Mouse (Mus musculus): ENCODE results near the gene Apoa4.

Gene Apoa4

DNA sequence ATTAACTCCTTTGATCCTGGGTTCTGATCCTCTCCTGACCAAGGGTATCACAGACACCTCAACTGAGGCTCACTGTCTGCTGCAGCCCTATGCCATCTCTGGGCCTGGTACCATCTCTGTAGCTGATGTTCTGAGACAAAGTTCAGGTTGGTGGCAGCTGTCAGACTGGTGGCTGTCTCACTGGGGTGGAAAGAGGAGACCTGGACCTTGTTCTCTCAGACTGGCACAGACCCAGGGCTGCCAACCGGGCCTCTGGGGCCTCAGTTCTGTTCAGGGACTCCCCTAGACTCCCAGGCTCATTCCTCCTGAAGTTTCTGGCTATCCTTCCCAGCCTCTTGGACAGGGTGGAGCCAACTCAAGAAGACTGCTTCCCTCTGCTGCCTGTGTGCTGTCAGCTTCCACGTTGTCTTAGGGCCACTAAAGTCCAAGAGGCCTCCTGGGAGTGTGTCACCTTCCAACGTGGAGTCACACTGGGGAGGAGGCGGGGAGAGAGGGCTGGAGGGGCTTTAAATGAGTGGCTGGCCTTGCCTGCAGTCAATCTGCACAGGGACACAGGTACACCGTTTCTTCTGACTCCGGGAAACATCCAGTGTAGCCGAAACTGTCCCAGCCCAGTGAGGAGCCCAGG, at the start of gene Apoa4:
Apoa4 (plus strand) TSS at position 171 of the 628 bp plus-strand sequence.
- no peak for TF ChIP-seq GATA4 (IDR thresholded peaks at IDR 0.05; ENCODE audit: insufficient replicate concordance, low read length)

DNA sequence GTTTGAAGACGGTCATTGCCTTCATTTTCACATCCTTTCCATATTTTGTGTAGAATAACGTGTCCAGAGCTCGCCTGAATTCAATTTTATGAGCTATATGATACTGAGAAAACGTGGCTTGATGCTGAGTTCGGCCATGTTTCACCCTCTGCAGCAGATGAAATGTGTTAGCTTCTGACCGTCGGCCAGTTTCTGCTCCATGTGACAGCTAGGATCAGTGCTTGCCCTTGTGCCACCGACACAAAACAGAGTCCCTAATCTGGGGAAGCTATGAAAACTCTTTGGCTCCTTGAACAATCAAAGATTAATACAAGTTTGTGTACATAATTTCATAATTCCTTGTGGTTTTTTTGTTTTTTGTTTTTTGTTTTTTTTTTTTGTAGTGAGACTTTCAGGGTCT, 49.3 kb upstream of the Apoa4 start:
- no peak for TF ChIP-seq GATA4 (IDR thresholded peaks at IDR 0.05; ENCODE audit: insufficient replicate concordance, low read length)

DNA sequence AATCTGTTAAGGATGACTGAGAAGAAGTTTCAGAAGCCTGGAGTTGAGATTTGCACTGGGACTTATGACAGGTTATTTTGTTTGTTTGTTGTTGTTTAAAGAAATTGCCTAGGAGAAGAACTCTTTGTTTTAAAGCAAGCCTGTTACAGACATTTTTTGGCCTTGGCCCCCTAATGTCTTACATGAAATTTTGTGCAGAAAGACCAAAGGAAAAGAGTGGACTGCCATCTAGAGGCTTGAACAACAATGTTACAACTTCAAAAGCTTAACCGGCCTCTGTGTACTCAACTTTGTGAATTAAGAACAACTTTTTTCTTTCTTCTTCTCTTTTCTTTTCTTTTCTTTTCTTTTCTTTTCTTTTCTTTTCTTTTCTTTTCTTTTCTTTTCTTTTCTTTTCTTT, 48.9 kb upstream of the Apoa4 start:
- no peak for TF ChIP-seq GATA4 (IDR thresholded peaks at IDR 0.05; ENCODE audit: insufficient replicate concordance, low read length)

DNA sequence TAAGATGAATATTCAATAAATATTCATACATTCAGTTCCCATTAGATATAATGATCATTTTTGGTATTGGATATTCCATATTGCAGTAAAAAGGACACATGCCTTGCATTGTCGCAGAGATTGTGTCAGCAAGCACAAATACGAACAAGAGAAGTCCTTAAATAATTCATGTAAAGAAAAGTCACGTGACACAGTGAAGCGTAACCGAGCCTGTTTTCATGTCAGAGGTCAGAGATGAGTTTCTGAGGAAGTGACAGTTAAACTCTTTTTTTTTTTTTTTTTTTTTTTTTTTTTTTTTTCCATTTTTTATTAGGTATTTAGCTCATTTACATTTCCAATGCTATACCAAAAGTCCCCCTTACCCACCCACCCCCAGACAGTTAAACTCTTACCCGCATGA, 47.9 kb upstream of the Apoa4 start:
- TF ChIP-seq GATA4 (IDR thresholded peaks at IDR 0.05; ENCODE audit: insufficient replicate concordance, low read length), result no peak

DNA sequence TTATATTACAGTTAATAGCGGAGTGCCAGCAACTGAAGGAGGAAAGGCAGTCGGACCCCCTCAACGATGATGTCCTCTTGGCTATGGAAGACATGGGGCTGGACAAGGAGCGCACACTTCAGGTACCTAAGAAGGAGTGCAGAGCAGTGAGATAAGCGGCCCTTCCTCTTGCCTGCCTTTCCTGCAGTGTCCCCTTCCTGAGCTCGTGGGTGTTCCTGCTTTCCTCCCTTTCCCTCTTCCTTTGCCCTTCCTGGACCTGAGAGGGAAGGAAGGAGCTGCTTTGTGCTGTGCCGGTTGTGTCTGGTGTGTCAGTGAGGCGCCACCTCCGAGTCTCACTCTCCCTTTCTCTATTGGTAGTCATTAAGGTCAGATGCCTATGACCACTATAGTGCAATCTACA, 45.7 kb upstream of the Apoa4 start:
- TF ChIP-seq GATA4 (IDR thresholded peaks at IDR 0.05; ENCODE audit: insufficient replicate concordance, low read length), result peak; percentile 62; the same call in 1 of the 2 replicates

DNA sequence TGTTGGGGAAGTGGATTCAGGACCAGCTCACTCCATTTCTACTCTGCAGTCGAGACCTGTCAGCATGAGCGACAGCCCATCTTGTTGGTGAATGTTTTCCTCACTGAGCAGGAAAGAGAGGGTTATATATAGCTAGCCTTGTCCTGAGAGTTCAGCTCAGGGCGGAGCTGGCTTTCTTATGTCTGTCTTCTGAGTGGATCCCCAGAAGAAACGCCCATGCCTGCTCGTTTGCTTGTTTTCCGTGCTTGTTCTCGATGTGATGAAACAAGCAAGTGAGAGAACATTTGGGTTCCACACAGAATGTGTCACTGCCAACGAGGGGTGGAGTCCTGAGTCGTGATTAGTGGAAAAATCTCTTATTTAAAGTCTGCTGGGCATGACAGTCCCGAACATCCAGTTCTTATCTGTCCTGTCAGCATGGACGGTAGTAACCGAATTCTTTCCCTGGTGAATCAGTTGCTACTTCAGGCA, 43.8 kb upstream of the Apoa4 start:
- peak; percentile 68; the same call in 1 of the 2 replicates for TF ChIP-seq GATA4 (IDR thresholded peaks at IDR 0.05; ENCODE audit: insufficient replicate concordance, low read length)

DNA sequence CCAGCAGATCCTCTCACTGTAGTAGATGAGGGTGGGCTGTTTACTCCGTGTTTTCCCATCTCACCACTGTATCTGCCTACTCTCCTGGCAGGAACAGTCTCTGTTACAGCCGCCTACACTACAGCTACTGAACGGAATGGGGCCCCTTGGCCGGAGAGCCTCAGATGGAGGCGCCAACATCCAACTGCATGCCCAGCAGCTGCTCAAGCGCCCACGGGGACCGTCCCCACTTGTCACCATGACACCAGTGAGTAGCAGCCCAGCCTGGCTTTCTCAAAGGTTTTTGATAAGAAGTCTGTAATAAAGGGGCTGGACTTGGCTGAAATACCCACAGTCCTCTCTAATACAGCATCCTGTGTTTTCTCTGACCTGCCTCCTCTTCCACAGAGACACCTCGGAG, 42.0 kb upstream of the Apoa4 start:
- no peak for TF ChIP-seq GATA4 (IDR thresholded peaks at IDR 0.05; ENCODE audit: insufficient replicate concordance, low read length)

DNA sequence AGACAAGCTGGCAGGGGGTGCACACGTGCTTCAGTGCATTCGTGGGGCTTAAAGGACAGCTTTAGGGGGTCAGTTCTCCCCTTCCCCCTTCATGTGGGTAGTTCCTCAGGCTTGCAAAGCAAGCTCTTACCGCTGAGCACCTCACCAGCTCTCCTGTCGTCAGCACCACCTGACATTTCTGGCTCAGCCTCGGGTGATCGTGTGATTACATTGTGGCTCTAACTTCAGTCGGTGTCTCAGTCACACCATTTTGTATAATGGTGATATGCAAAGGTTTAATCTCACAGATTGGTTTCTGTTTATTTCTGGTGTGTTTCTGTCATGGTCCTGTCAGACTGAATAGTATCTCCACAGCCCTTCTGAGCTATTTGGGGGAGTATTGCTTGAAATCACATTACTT, 41.6 kb upstream of the Apoa4 start:
- TF ChIP-seq GATA4 (IDR thresholded peaks at IDR 0.05; ENCODE audit: insufficient replicate concordance, low read length), result no peak

DNA sequence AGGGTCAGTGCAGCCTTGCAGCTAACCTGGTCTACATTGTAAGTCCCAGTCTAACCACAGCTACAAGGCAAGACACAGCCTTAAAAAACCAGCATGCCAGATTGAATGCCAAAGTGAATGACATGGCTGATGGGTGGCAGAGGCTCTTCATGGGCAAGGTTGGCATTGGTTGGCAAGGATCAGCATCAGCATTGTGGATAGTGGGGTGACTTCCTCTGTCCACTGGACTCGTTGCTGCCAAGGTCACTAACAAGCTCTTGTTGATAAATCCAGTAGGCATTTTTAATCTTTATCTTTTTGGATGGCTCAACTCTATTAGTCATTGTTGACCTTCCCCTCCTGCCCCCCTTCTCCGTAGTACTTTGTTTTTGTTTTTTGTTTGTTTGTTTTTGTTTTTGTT, 40.9 kb upstream of the Apoa4 start:
- TF ChIP-seq GATA4 (IDR thresholded peaks at IDR 0.05; ENCODE audit: insufficient replicate concordance, low read length), result peak; percentile 62; the same call in 1 of the 2 replicates

DNA sequence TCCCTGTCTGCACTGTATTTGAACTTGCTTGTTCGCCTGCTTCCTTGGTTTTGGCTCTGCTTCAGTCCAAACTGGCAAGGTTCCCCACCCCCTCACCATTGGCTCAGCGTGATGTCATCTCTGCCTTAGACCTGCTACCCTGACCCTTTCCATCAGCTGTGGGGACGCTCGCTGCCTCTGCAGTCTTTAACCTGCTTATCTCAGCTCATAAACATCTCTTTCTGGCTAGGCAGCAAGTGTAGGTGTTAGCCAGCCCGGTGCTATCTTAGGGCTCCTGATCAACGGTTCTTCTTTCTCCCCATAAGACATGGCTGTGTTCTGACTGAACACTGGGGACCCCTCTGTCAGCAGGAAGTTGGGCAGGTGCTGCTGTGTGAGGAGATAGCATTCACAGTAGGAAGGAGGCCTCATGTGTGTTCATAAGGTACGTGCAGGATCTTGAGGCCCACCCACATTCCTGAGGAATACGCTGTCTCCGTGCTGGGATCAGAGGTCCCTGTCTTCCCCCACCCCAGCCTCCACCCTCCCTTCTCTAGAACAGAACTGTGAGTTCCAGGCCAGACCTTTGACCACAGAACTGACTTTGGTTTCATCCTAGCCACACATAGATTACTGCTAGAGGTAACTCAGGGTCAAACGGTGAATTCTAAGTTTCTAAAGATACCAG, 33.5 kb upstream of the Apoa4 start:
- TF ChIP-seq GATA4 (IDR thresholded peaks at IDR 0.05; ENCODE audit: insufficient replicate concordance, low read length), result no peak

DNA sequence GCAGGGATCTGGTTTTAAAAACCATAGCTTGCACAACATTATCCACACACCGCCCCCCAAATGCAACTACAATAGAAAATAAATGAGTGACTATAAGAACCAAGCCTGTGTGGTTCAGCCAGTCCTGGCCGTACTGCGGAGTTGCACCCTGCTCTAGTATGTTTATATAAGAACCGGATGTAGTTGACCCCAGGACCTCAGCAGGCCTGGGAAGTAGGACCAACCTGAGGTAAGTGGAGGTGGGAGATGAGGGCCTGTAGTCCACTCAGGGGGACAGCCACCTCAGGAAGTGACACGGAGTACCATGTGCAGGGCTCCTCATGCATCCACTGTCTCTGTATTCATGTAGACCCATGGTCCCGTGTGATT, 33.0 kb upstream of the Apoa4 start:
- TF ChIP-seq GATA4 (IDR thresholded peaks at IDR 0.05; ENCODE audit: insufficient replicate concordance, low read length), result no peak

DNA sequence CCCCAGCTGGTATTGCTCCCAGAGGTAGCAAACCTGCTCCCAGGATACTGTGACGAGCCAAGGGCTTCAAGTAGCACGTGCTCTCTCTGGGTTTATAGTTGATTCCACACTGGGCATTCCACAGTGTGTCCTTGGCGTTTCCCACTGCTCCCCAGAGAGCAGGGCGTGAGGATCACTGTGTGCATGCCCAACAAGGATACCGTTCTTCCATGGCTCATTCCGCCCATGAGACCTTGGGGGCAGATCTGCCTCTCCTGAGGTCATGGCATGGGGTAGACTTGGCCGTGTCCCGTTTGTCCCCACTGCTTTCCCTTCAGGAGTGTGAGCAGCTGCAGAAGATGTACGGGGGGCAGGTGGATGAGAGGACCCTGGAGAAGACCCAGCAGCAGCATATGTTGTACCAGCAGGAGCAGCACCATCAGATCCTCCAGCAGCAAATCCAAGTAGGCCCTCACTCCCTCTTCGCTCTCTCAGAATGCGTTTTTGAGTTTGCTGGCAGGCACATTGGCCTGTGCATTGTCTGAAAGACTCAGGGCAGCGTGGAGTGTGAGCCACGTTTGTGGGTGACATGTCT, 32.0 kb upstream of the Apoa4 start:
- TF ChIP-seq GATA4 (IDR thresholded peaks at IDR 0.05; ENCODE audit: insufficient replicate concordance, low read length), result no peak

DNA sequence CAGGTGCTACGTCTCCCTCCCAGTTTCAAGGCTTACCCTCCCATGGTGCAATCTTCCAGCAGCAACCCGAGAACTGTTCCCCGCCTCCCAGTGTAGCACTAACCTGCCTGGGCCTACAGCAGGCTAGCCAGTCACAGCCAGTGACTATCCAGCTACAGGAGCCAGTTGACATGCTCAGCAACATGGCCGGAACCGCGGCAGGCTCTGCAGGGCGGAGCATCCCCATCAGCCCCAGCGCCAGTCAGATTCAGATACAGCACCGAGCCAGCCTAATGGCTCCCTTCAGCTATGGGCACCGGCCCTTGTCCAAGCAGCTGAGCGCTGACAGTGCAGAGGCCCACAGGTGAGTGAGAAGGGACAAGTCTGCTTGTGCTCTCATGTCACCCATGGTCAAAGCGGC, 30.0 kb upstream of the Apoa4 start:
- TF ChIP-seq GATA4 (IDR thresholded peaks at IDR 0.05; ENCODE audit: insufficient replicate concordance, low read length), result no peak

DNA sequence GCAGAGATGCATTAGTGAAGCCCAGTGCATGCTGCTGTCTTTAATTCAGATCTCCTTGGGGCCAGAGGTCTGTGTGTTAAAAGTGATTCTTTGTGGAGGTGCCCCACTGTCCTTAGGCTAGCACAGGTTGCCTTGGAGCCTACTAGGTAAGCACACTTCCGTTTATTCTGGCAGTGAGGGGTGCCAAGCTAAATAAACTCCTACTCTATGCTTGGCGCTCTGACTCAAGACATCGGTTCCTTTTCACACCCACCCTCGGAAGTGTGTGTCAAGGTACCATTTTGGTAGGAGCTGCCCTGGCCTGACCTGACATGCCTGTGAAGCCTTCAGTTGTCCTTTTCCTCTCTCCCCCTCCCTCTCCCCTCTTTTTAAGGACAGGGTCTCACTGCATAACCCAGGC, 26.2 kb upstream of the Apoa4 start:
- TF ChIP-seq GATA4 (IDR thresholded peaks at IDR 0.05; ENCODE audit: insufficient replicate concordance, low read length), result no peak

DNA sequence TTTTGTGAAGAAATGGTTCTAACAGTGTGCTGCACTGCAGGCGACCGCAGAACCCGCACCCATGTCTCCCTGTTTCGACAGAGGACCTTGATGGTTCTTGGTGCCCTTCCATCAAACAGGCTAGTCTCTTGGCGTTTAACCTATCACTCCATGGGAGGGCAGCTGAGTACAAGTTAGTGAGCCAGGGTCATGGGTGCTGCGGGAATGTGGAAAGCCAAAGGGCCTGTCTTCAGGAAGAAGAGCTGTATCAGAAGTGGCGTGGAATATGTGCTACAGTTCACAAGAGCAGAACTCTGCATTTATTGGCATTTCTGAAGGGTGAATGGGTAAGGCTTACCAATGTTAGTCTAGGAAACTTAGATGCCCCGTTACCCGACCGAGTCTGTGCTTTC, 25.6 kb upstream of the Apoa4 start:
- TF ChIP-seq GATA4 (IDR thresholded peaks at IDR 0.05; ENCODE audit: insufficient replicate concordance, low read length), result no peak
